Mouse (Mus musculus): Measurements from ENCODE around the gene Ackr4. TPM values are rescaled to one million over a fixed set of nuclear protein-coding genes. Genes with fewer than 3 reads are reported as not detected.

The Ackr4 gene
- polyA plus RNA-seq, 1 experiment, result 0.14 TPM

DNA sequence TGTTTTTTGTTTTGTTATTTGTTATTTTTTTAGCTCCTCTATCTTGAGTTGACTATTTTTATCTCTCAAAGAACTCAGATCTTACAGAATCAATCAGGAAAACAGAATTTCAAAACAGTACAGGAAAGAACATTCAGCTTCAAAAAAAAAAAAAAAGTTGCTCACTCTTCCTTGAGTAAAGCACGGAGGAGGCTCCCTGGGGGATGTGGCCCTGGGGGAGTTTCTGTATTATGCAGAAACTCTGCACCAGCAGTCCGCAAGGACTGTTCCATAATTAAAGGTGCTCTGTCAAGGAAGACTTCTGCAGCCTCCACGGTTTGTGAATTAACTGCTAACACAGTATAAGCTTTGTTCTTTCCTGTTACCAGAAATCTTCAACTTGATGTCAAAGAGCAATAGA, 25.3 kb downstream of the Ackr4 start:
- no peak overlapping the region for H3K4me3 ChIP-seq (ENCODE audit: insufficient read depth, poor library complexity, severe bottlenecking)
- no peaks in the 10 kb centered on the region for H3K79me3 ChIP-seq (ENCODE audit: low read depth)
- no peaks in the 10 kb centered on the region for H3K27me3 ChIP-seq (ENCODE audit: control insufficient read depth, insufficient read depth, insufficient read length)
- no peaks in the 10 kb centered on the region for H3K36me3 ChIP-seq (ENCODE audit: control insufficient read depth, insufficient read depth)
- H3ac ChIP-seq (ENCODE audit: control insufficient read depth, insufficient read length, low read depth), result no peak overlapping the region
- TF ChIP-seq MYOD1 (IDR thresholded peaks at IDR 0.05; ENCODE audit: control insufficient read depth, insufficient read length, low read depth) (no peak), MAX (IDR thresholded peaks at IDR 0.05) (no peak)
- H3K79me2 ChIP-seq (ENCODE audit: control insufficient read depth, insufficient read depth), result no peaks in the 10 kb centered on the region

- Histone ChIP-seq H3K4me3 (ENCODE audit: insufficient read depth, poor library complexity, severe bottlenecking) (no peak overlapping the region), H3K36me3 (ENCODE audit: control insufficient read depth, insufficient read depth) (no peaks in the 10 kb centered on the region), H3K27me3 (ENCODE audit: control insufficient read depth, insufficient read depth, insufficient read length) (no peaks in the 10 kb centered on the region), H3K79me2 (ENCODE audit: control insufficient read depth, insufficient read depth) (no peaks in the 10 kb centered on the region), H3K79me3 (ENCODE audit: low read depth) (no peaks in the 10 kb centered on the region), H3ac (ENCODE audit: control insufficient read depth, insufficient read length, low read depth) (no peak overlapping the region)
- TF ChIP-seq MAX (IDR thresholded peaks at IDR 0.05) (no peak), MYOG (IDR thresholded peaks at IDR 0.05; ENCODE audit: control insufficient read depth, extremely low read depth, insufficient read length) (no peak), FOSL1 (IDR thresholded peaks at IDR 0.05; ENCODE audit: insufficient read depth, low read length, poor library complexity, severe bottlenecking) (no peak), MYOD1 (IDR thresholded peaks at IDR 0.05; ENCODE audit: control insufficient read depth, insufficient read length, low read depth) (no peak), USF1 (IDR thresholded peaks at IDR 0.05; ENCODE audit: low read depth) (no peak), CTCF (IDR thresholded peaks at IDR 0.05; ENCODE audit: control insufficient read depth, insufficient read depth, insufficient read length) (no peak), CEBPB (IDR thresholded peaks at IDR 0.05; ENCODE audit: low read depth) (no peak)
These were observed 25.9 kb downstream of the Ackr4 start for GRCm38 (mm10) chr9:104100822-104101221.

GRCm38 (mm10) chr9:104099060-104099459, 27.7 kb downstream of the Ackr4 start:
- no peaks in the 10 kb centered on the region for H3K27me3 ChIP-seq (ENCODE audit: control insufficient read depth, insufficient read depth, insufficient read length)
- no peaks in the 10 kb centered on the region for H3K79me3 ChIP-seq (ENCODE audit: low read depth)
- no peaks in the 10 kb centered on the region for H3K36me3 ChIP-seq (ENCODE audit: control insufficient read depth, insufficient read depth)
- no peak for TF ChIP-seq MYOD1 (IDR thresholded peaks at IDR 0.05; ENCODE audit: control insufficient read depth, insufficient read length, low read depth)
- TF ChIP-seq MAX (IDR thresholded peaks at IDR 0.05), result no peak
- TF ChIP-seq CEBPB (IDR thresholded peaks at IDR 0.05; ENCODE audit: low read depth), result no peak
- no peak for TF ChIP-seq CTCF (IDR thresholded peaks at IDR 0.05; ENCODE audit: control insufficient read depth, insufficient read depth, insufficient read length)
- no peak for TF ChIP-seq USF1 (IDR thresholded peaks at IDR 0.05; ENCODE audit: low read depth)
- no peak for TF ChIP-seq MYOG (IDR thresholded peaks at IDR 0.05; ENCODE audit: control insufficient read depth, extremely low read depth, insufficient read length)
- TF ChIP-seq FOSL1 (IDR thresholded peaks at IDR 0.05; ENCODE audit: insufficient read depth, low read length, poor library complexity, severe bottlenecking), result no peak
- H3ac ChIP-seq (ENCODE audit: control insufficient read depth, insufficient read length, low read depth), result no peak overlapping the region
- H3K4me3 ChIP-seq (ENCODE audit: insufficient read depth, poor library complexity, severe bottlenecking), result no peak overlapping the region
- no peaks in the 10 kb centered on the region for H3K79me2 ChIP-seq (ENCODE audit: control insufficient read depth, insufficient read depth)

- Histone ChIP-seq H3K4me3 (ENCODE audit: insufficient read depth, poor library complexity, severe bottlenecking) (no peak overlapping the region), H3K27me3 (ENCODE audit: control insufficient read depth, insufficient read depth, insufficient read length) (no peaks in the 10 kb centered on the region), H3K79me3 (ENCODE audit: low read depth) (no peaks in the 10 kb centered on the region), H3K79me2 (ENCODE audit: control insufficient read depth, insufficient read depth) (no peaks in the 10 kb centered on the region), H3K36me3 (ENCODE audit: control insufficient read depth, insufficient read depth) (no peaks in the 10 kb centered on the region), H3ac (ENCODE audit: control insufficient read depth, insufficient read length, low read depth) (no peak overlapping the region)
- TF ChIP-seq CTCF (IDR thresholded peaks at IDR 0.05; ENCODE audit: control insufficient read depth, insufficient read depth, insufficient read length) (no peak), FOSL1 (IDR thresholded peaks at IDR 0.05; ENCODE audit: insufficient read depth, low read length, poor library complexity, severe bottlenecking) (no peak), MYOG (IDR thresholded peaks at IDR 0.05; ENCODE audit: control insufficient read depth, extremely low read depth, insufficient read length) (no peak), USF1 (IDR thresholded peaks at IDR 0.05; ENCODE audit: low read depth) (no peak), MAX (IDR thresholded peaks at IDR 0.05) (no peak), MYOD1 (IDR thresholded peaks at IDR 0.05; ENCODE audit: control insufficient read depth, insufficient read length, low read depth) (no peak), CEBPB (IDR thresholded peaks at IDR 0.05; ENCODE audit: low read depth) (no peak)
These were observed 28.5 kb downstream of the Ackr4 start for GRCm38 (mm10) chr9:104098256-104098655.

DNA sequence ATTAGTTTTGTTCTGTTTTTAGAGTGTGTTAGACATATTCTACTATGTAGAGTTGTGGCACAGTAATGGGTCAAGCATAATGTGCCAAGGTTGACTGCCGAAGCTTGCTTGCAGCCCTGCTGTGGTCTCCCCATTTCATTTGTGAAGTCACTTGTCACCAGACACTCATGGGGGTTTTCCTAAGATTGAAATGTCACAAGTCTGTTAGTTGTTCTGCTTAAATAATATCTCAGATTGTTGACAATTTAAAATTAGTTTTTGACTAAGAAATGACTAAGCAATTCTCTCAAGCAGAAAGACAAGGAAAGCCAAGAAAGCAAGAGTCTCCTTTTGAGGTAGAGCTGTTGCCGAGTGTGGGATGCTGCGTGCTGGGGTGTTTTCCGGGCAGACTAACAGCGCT, 33.8 kb downstream of the Ackr4 start:
- Histone ChIP-seq H3K79me2 (ENCODE audit: control insufficient read depth, insufficient read depth) (no peaks in the 10 kb centered on the region), H3ac (ENCODE audit: control insufficient read depth, insufficient read length, low read depth) (no peak overlapping the region), H3K36me3 (ENCODE audit: control insufficient read depth, insufficient read depth) (no peaks in the 10 kb centered on the region), H3K27me3 (ENCODE audit: control insufficient read depth, insufficient read depth, insufficient read length) (no peaks in the 10 kb centered on the region), H3K79me3 (ENCODE audit: low read depth) (no peaks in the 10 kb centered on the region), H3K4me3 (ENCODE audit: insufficient read depth, poor library complexity, severe bottlenecking) (no peak overlapping the region)
- TF ChIP-seq CEBPB (IDR thresholded peaks at IDR 0.05; ENCODE audit: low read depth), result no peak
- TF ChIP-seq FOSL1 (IDR thresholded peaks at IDR 0.05; ENCODE audit: insufficient read depth, low read length, poor library complexity, severe bottlenecking), result no peak
- TF ChIP-seq MAX (IDR thresholded peaks at IDR 0.05), result no peak
- TF ChIP-seq MYOD1 (IDR thresholded peaks at IDR 0.05; ENCODE audit: control insufficient read depth, insufficient read length, low read depth), result no peak

GRCm38 (mm10) chr9:104088555-104088954, 38.2 kb downstream of the Ackr4 start:
- H3K27me3 ChIP-seq (ENCODE audit: control insufficient read depth, insufficient read depth, insufficient read length), result no peaks in the 10 kb centered on the region
- no peaks in the 10 kb centered on the region for H3K79me2 ChIP-seq (ENCODE audit: control insufficient read depth, insufficient read depth)
- TF ChIP-seq FOSL1 (IDR thresholded peaks at IDR 0.05; ENCODE audit: insufficient read depth, low read length, poor library complexity, severe bottlenecking) (no peak), CEBPB (IDR thresholded peaks at IDR 0.05; ENCODE audit: low read depth) (no peak)
- no peaks in the 10 kb centered on the region for H3K36me3 ChIP-seq (ENCODE audit: control insufficient read depth, insufficient read depth)
- H3K79me3 ChIP-seq (ENCODE audit: low read depth), result no peaks in the 10 kb centered on the region
- no peak overlapping the region for H3K4me3 ChIP-seq (ENCODE audit: insufficient read depth, poor library complexity, severe bottlenecking)
- no peak overlapping the region for H3ac ChIP-seq (ENCODE audit: control insufficient read depth, insufficient read length, low read depth)
